Mouse (Mus musculus) forebrain, embryonic 13.5 days (tissue): Measurements from ENCODE around the gene Acer1. TPM values are rescaled to one million over a fixed set of nuclear protein-coding genes. Genes with fewer than 3 reads are reported as not detected.

Experiments
- ATAC-seq: fragments of 200-750 bp; cut with Nextera tagmentation; 2 replicates; pipeline ENCODE4 v1.8.0; 2017
- H3K27ac ChIP-seq: fragments of 300-500 bp; sonication (generic); 2 replicates; pipeline ENCODE4 v1.5.1; 2015; ENCODE audit warnings: inconsistent platforms, mild to moderate bottlenecking, moderate library complexity
- H3K27me3 ChIP-seq: fragments of 300-500 bp; sonication (generic); 2 replicates; pipeline ENCODE4 v1.6.1; 2015; ENCODE audit warnings: mild to moderate bottlenecking, inconsistent platforms
- H3K36me3 ChIP-seq: fragments of 300-500 bp; sonication (generic); 2 replicates; pipeline ENCODE4 v1.6.1; 2015; ENCODE audit warnings: mild to moderate bottlenecking, inconsistent platforms; ENCODE audit not compliant: poor library complexity, severe bottlenecking
- H3K4me1 ChIP-seq: fragments of 300-500 bp; sonication (generic); 2 replicates; pipeline ENCODE4 v1.6.1; 2015; ENCODE audit warnings: inconsistent platforms
- H3K4me2 ChIP-seq: fragments of 300-500 bp; sonication (generic); 2 replicates; pipeline ENCODE4 v1.6.1; 2015; ENCODE audit warnings: inconsistent platforms, mild to moderate bottlenecking, moderate library complexity
- H3K4me3 ChIP-seq: fragments of 300-500 bp; sonication (generic); 2 replicates; pipeline ENCODE4 v1.5.1; 2015; ENCODE audit warnings: mild to moderate bottlenecking, inconsistent platforms
- H3K9ac ChIP-seq: fragments of 300-500 bp; sonication (generic); 2 replicates; pipeline ENCODE4 v1.6.1; 2015; ENCODE audit warnings: mild to moderate bottlenecking, inconsistent platforms
- H3K9me3 ChIP-seq: fragments of 300-500 bp; sonication (generic); replicated peaks from 2 replicates; pipeline ENCODE4 v1.6.1; 2016; ENCODE audit warnings: inconsistent platforms
- WGBS: fragments of 180-500 bp; shearing (Covaris S2); methylation state at CpG from one replicate; pipeline ENCODE4 v1.1.7; 2015; 5-methylcytosine and 5-hydroxymethylcytosine counted together
- polyA plus RNA-seq: library from polyadenylated mRNA; unstranded; fragments of >200 nt; fragmentation: Nextera tagmentation; extraction: Ambion mirVana; gene quantifications from 2 replicates; pipeline ENCODE4 v1.2.1, GENCODE M21; 2015

The Acer1 gene
- polyA plus RNA-seq, 1 experiment from 2014 or later, result not detected

GRCm38 (mm10) chr17:56962642-56963405, 19.1 kb downstream of the Acer1 start:
- Histone ChIP-seq H3K4me1 (no peaks in the 10 kb centered on the region), H3K4me3 (no peak overlapping the region), H3K36me3 (no peaks in the 10 kb centered on the region), H3K9me3 (no peaks in the 10 kb centered on the region), H3K27ac (no peak overlapping the region), H3K9ac (no peak overlapping the region), H3K4me2 (no peak overlapping the region), H3K27me3 (no peaks in the 10 kb centered on the region)
- 81% methylated on average over 5 of the region's 5 CpGs for WGBS
- ATAC-seq, result no peak

- H3K4me3 ChIP-seq, result no peak overlapping the region
- H3K4me2 ChIP-seq, result no peak overlapping the region
- H3K27ac ChIP-seq, result no peak overlapping the region
- no peak for ATAC-seq
- 93% methylated on average over 4 of the region's 4 CpGs for WGBS
- no peaks in the 10 kb centered on the region for H3K9me3 ChIP-seq
- no peaks in the 10 kb centered on the region for H3K27me3 ChIP-seq
- H3K9ac ChIP-seq, result no peak overlapping the region
- no peaks in the 10 kb centered on the region for H3K36me3 ChIP-seq
- no peaks in the 10 kb centered on the region for H3K4me1 ChIP-seq
These were observed 20.0 kb downstream of the Acer1 start for GRCm38 (mm10) chr17:56961880-56962279.

DNA sequence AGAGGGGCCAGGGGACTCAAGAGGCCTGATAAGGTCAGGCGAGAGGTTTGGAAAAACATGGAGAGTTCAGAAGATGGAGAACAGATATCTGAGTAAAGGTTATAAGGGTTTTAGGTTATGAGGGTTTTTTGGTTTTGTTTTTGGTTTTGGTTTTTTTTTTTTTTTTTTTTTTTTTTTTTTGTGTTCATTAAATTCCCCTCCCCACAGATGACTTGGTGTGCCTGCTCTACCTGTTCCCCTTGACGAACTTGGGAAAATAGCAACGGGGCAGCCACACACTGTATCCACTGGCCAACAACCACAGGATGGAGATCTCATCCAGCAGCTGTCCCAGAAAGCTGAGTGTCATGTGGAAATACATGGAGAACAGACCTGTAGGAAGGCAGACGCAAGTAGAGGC, 23.3 kb downstream of the Acer1 start:
- 85% methylated on average over 4 of the region's 4 CpGs for WGBS
- H3K4me2 ChIP-seq, result no peak overlapping the region

DNA sequence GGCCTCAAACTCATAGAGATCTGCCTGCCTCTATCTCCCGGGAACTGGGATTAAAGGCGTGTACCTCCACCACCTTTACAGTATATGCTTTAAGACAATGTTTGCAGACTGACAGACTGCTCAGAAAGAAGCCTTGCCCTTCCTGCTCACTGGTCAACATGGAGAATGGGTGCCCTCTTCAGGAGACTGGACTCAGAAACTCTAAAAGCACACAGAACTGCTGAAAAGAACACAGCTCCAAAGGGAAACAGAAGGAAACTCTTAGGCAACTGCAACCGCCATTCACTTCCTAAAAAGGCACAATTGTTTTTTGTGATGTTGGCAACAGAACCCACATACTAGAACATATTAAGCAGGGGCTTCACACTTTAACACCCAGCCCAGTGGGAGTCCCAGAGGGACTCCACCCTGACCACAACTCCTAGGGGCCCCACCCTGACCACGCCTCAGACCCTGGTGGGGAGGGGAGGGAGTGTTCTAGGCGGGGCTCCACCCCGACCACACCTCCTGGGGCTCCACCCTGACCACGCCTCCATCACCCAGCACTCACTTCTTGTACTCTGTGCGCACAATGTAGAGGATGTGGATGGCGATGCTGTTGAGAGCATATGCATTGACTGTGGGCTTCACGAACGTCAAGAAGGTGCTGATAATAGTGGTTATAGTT, 24.0 kb downstream of the Acer1 start:
- no peaks in the 10 kb centered on the region for H3K36me3 ChIP-seq
- no peak overlapping the region for H3K4me2 ChIP-seq
- no peak for ATAC-seq
- no peak overlapping the region for H3K9ac ChIP-seq
- H3K4me3 ChIP-seq, result no peak overlapping the region
- WGBS, result 36% methylated on average over 11 of the region's 11 CpGs
- H3K27ac ChIP-seq, result no peak overlapping the region
- no peaks in the 10 kb centered on the region for H3K9me3 ChIP-seq
- H3K4me1 ChIP-seq, result no peaks in the 10 kb centered on the region
- H3K27me3 ChIP-seq, result no peaks in the 10 kb centered on the region; the same call in 1 of the 2 replicates

More for the DNA sequence above, 23.3 kb downstream of the Acer1 start:
- Histone ChIP-seq H3K9me3 (no peaks in the 10 kb centered on the region), H3K9ac (no peak overlapping the region), H3K4me1 (no peaks in the 10 kb centered on the region), H3K36me3 (no peaks in the 10 kb centered on the region), H3K27me3 (no peaks in the 10 kb centered on the region; the same call in 1 of the 2 replicates), H3K27ac (no peak overlapping the region), H3K4me3 (no peak overlapping the region)
- ATAC-seq, result no peak

DNA sequence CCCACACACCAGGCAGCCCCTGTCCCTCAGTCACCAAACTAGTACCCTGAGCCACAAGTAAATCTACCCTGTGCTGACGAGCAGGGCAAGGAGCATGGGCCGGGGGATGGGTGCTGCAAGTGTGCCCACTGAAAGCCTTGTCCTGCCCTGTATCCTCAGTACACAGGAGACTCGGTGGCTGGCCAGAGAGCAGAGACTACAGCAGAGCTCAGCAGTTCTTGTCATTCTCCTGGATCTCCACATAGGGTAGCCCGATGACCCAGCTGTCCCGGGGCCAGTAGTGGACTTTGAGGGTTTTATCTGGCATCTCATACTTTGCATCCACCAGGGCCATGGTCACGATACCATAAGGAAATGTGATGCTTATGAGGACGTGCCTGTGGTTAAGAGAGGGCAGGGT, 27.1 kb downstream of the Acer1 start:
- Histone ChIP-seq H3K27ac (no peak overlapping the region), H3K9ac (no peak overlapping the region), H3K4me3 (no peak overlapping the region), H3K27me3 (no peaks in the 10 kb centered on the region; the same call in none of the 2 replicates), H3K4me1 (no peaks in the 10 kb centered on the region), H3K36me3 (no peaks in the 10 kb centered on the region), H3K4me2 (no peak overlapping the region), H3K9me3 (no peaks in the 10 kb centered on the region)
- 85% methylated on average over 7 of the region's 7 CpGs for WGBS
- no peak for ATAC-seq

DNA sequence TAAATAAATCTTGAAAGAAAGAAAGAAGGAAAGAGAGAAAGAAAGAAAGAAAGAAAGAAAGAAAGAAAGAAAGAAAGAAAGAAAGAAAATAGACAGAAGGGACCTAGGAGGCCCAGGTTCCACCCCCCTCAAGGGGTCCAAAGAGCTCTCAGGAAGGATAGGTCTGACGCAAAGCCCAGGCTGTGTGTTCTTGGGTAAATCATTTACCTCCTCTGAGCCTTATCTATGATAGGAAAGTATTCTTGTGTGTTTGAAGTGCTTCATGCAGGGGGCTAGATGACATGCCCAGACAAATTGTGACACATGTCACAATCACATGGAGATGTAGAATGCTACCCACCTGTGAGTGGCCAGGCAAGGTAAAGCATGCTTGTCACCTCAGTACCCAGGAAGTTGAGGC, 29.3 kb downstream of the Acer1 start:
- 100% methylated on average over 1 of the region's 1 CpGs for WGBS
- H3K36me3 ChIP-seq, result no peaks in the 10 kb centered on the region
- no peak overlapping the region for H3K4me2 ChIP-seq
- no peak overlapping the region for H3K27ac ChIP-seq
- no peak for ATAC-seq
- H3K4me3 ChIP-seq, result no peak overlapping the region
- H3K27me3 ChIP-seq, result no peaks in the 10 kb centered on the region; the same call in none of the 2 replicates
- no peak overlapping the region for H3K9ac ChIP-seq
- no peaks in the 10 kb centered on the region for H3K4me1 ChIP-seq
- no peaks in the 10 kb centered on the region for H3K9me3 ChIP-seq

DNA sequence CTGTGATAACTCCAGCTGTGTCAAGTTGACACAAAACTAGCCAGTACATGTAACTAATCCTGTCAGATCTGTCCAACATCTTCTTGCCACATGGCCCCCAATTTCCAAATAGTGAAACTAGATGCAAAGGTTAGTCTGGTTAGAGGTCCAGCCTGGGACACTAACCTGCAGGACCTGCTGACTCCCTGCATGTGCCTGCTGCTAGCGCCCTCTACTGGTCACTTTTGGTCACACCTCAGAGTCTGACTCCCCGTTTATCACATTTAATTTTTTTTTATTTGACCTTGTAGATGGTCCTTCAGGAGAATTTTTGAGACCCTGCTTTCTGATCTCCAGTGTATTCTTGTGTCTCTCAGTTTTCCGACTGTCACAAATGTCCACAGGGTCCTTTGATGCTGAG, 31.0 kb downstream of the Acer1 start:
- no peaks in the 10 kb centered on the region for H3K36me3 ChIP-seq
- WGBS, result 14% methylated on average over 3 of the region's 3 CpGs
- no peak overlapping the region for H3K4me3 ChIP-seq
- H3K4me1 ChIP-seq, result no peaks in the 10 kb centered on the region
- no peaks in the 10 kb centered on the region for H3K9me3 ChIP-seq
- no peak for ATAC-seq
- H3K27me3 ChIP-seq, result peaks cover 3% of the 10 kb centered on the region
- no peak overlapping the region for H3K27ac ChIP-seq
- H3K9ac ChIP-seq, result no peak overlapping the region
- no peak overlapping the region for H3K4me2 ChIP-seq

- Histone ChIP-seq H3K4me2 (no peak overlapping the region), H3K4me3 (no peak overlapping the region), H3K9ac (no peak overlapping the region), H3K27ac (no peak overlapping the region), H3K36me3 (no peaks in the 10 kb centered on the region), H3K4me1 (peaks cover 9% of the 10 kb centered on the region), H3K27me3 (peaks cover 10% of the 10 kb centered on the region), H3K9me3 (no peaks in the 10 kb centered on the region; the same call in none of the 2 replicates)
- 85% methylated on average over 4 of the region's 4 CpGs for WGBS
- no peak for ATAC-seq
These were observed 43.2 kb downstream of the Acer1 start for GRCm38 (mm10) chr17:56938751-56939150.

DNA sequence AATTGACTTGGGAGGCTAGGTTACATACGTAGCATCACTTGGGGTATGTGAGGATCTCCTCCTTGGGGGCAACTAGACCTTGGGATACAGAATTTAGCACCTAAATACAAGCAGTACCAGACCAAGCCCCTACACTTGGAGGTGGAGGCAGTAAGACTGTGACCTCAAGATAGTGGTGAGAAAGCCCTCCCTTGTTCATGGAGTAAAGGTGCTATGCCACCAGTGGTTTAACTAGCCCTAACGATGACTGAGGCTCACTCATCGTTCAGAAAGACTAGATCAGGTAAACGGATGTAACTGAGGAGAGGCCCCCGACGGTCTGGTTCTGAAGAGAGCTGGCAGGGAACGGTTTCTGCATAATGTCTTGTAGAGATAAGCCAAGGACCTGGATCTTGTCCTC, 45.2 kb downstream of the Acer1 start:
- WGBS, result 94% methylated on average over 7 of the region's 7 CpGs
- H3K9me3 ChIP-seq, result no peaks in the 10 kb centered on the region; the same call in 1 of the 2 replicates

GRCm38 (mm10) chr17:56935363-56936131, 46.4 kb downstream of the Acer1 start, which contains the start of gene Mllt1:
TSS of gene Mllt1 (minus strand) at chr17:56935415.
- peak; percentile 98 for ATAC-seq
- H3K9me3 ChIP-seq, result no peaks in the 10 kb centered on the region; the same call in 1 of the 2 replicates
- whole genome bisulfite sequencing, result 3% methylated on average over 74 of the region's 76 CpGs
- peak within 1 kb of the TSS; percentile 79 for H3K4me3 ChIP-seq
- H3K9ac ChIP-seq, result peak within 1 kb of the TSS; percentile 97
- peak within 1 kb of the TSS; percentile 77 for H3K4me2 ChIP-seq
- H3K27me3 ChIP-seq, result peaks cover 10% of the 10 kb centered on the region
- H3K27ac ChIP-seq, result peak within 1 kb of the TSS; percentile 70
- no peaks in the 10 kb centered on the region for H3K36me3 ChIP-seq
- peaks cover 33% of the 10 kb centered on the region for H3K4me1 ChIP-seq

More for the DNA sequence above, 45.2 kb downstream of the Acer1 start:
- Histone ChIP-seq H3K4me3 (no peak overlapping the region), H3K36me3 (no peaks in the 10 kb centered on the region), H3K27me3 (peaks cover 10% of the 10 kb centered on the region), H3K4me1 (peaks cover 29% of the 10 kb centered on the region), H3K9ac (no peak overlapping the region), H3K4me2 (no peak overlapping the region), H3K27ac (no peak overlapping the region)
- ATAC-seq, result no peak

DNA sequence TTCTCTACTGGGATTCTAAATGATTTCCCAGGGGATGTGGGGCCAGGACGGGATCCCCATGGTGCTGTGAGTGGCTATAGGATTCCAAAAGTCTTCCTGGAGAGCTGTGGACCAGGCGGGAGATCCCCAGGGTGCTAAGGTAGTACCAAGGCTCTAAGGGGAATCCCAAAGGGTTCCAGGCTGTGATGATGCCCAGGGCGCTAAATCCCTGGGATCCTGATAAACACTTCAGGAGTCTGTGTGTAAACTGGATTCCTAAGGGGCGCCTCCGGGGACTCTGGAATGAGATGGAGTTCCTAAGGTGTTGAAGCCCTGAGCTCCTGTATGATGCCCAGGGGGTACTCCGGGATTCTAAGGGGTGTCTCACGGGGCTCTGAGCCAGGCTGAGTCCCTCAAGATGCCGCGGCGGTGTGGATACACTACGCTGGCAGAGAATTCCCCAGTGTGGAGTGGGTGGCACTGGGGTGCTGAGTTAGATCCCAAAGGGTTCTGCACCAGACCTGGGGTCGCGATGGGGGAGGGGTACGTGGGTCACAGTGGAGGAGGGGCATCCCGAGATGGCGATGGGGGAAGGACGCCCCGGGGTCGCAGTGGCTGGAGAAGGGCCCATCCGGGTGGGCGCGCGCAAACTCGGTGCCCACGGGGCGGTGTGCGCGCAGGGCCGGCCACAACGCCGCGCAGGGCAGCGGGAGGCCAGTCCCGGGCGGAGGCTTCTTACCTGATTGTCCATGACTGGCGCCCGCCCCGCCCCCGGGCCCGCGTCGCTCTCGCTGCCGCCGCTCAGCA, 47.2 kb downstream of the Acer1 start:
- WGBS, result 1% methylated on average over 26 of the region's 45 CpGs

More for the DNA sequence above, 47.2 kb downstream of the Acer1 start:
- Histone ChIP-seq H3K27me3 (peaks cover 7% of the 10 kb centered on the region), H3K4me2 (peak overlapping the region; percentile 77), H3K27ac (peak overlapping the region; percentile 70), H3K9ac (peak overlapping the region; percentile 97), H3K9me3 (no peaks in the 10 kb centered on the region; the same call in 1 of the 2 replicates), H3K4me3 (peak overlapping the region; percentile 79), H3K4me1 (peaks cover 33% of the 10 kb centered on the region), H3K36me3 (no peaks in the 10 kb centered on the region)
- ATAC-seq, result peak; percentile 60
